Mouse (Mus musculus): ENCODE measurements around the gene Notch4.

DNA sequence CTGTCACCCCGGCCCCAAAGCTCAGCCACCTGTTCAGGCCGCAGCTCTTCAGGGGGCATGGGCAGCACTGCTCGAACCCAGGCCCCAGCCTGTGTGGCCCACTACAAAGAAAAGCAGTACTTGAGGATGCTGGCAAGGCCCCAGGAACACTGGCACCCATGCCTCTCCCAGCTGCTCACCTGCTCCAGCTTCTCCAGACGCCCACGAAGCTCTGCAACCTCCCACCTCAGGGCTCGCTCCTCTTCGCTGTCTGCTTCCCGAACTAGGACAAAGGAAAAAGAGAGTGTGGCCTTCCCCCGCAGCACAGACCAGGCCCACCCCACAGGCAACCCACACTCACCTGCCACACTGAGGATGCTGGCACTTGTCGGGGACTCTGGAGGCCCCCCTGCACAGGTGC lies 49.8 kb downstream of the Notch4 start:
- TF ChIP-seq CTCF (IDR thresholded peaks at IDR 0.05; ENCODE audit: borderline replicate concordance, insufficient read depth, low read length) (no peak), POLR2A (IDR thresholded peaks at IDR 0.05; ENCODE audit: low read depth, low read length) (no peak)

All from embryonic fibroblast, embryonic 13.5 days (primary cell).